Mouse (Mus musculus) lung, adult 2 months (tissue): Measurements from ENCODE around the gene Camk2g. TPM values are rescaled to one million over a fixed set of nuclear protein-coding genes. Genes with fewer than 3 reads are reported as not detected.

Experiments
- DNase-seq: peaks from one replicate; pipeline ENCODE4 v3.0.0; 2022
- H3K4me1 ChIP-seq: fragments of 200-500 bp; 2 replicates; pipeline ENCODE4 v1.6.1; 2011; ENCODE audit warnings: low read length; ENCODE audit not compliant: control insufficient read depth, insufficient read depth
- H3K4me3 ChIP-seq: fragments of 200-500 bp; replicated peaks from 2 replicates; pipeline ENCODE3; 2011; ENCODE audit warnings: low read depth, mild to moderate bottlenecking, control low read depth, low read length; ENCODE audit errors: extremely low read depth
- CTCF ChIP-seq: fragments of 200-500 bp; IDR thresholded peaks from 2 replicates; pipeline ENCODE4 v1.5.1; 2011; ENCODE audit warnings: mild to moderate bottlenecking, low read length, control low read depth; ENCODE audit not compliant: insufficient read depth
- POLR2A ChIP-seq: fragments of 200-500 bp; IDR thresholded peaks from 2 replicates; pipeline ENCODE4 v1.6.1; 2011; ENCODE audit warnings: low read depth, mild to moderate bottlenecking, control low read depth, low read length, borderline replicate concordance; ENCODE audit errors: extremely low read depth
- WGBS: fragments of 180-500 bp; shearing (Covaris S2); methylation state at CpG from one replicate; pipeline ENCODE4 v1.1.7; 2018; 5-methylcytosine and 5-hydroxymethylcytosine counted together
- polyA plus RNA-seq: library from polyadenylated mRNA; depleted of rRNA; stranded (reverse); fragments of >200 nt; gene quantifications from 2 replicates; pipeline ENCODE4 v1.2.3, GENCODE M21; 2012

Gene Camk2g
- polyA plus RNA-seq, 1 experiment, result 30.9 TPM

- 67% methylated on average over 13 of the region's 13 CpGs for WGBS
Observed at GRCm38 (mm10) chr14:20735892-20736390, 57.9 kb downstream of the Camk2g start.

GRCm38 (mm10) chr14:20735052-20735451 is 58.8 kb downstream of the Camk2g start:
- Histone ChIP-seq H3K4me1 (peaks cover 8% of the 10 kb centered on the region), H3K4me3 (no peak overlapping the region)
- WGBS, result 45% methylated on average over 2 of the region's 2 CpGs
- DNase-seq, result no peak
- TF ChIP-seq CTCF, result no peak
- no peak for TF ChIP-seq POLR2A

More at GRCm38 (mm10) chr14:20735892-20736390, 57.9 kb downstream of the Camk2g start:
- TF ChIP-seq POLR2A (no peak), CTCF (no peak)
- Histone ChIP-seq H3K4me1 (peaks cover 8% of the 10 kb centered on the region), H3K4me3 (no peak overlapping the region)
- DNase-seq, result no peak

- TF ChIP-seq POLR2A (peak; percentile 49; the same call in 1 of the 2 replicates), CTCF (no peak)
- WGBS, result under 1% methylated on average over 81 of the region's 81 CpGs
- DNase-seq, result peak; percentile 92
- Histone ChIP-seq H3K4me1 (peaks cover 8% of the 10 kb centered on the region), H3K4me3 (peak within 1 kb of the TSS; percentile 93)
Observed at GRCm38 (mm10) chr14:20733952-20734774, 59.7 kb downstream of the Camk2g start, which contains the start of gene Ndst2. Gene Ndst2, minus strand, starts transcription at chr14:20734562.

- WGBS, result 32% methylated on average over 12 of the region's 12 CpGs
Observed at GRCm38 (mm10) chr14:20733041-20733951, 60.6 kb downstream of the Camk2g start.

GRCm38 (mm10) chr14:20730853-20731602 is 62.9 kb downstream of the Camk2g start:
- 81% methylated on average over 9 of the region's 9 CpGs for WGBS
- no peak for DNase-seq
- TF ChIP-seq POLR2A (no peak), CTCF (no peak)
- Histone ChIP-seq H3K4me3 (no peak overlapping the region), H3K4me1 (peaks cover 8% of the 10 kb centered on the region)

More at GRCm38 (mm10) chr14:20733041-20733951, 60.6 kb downstream of the Camk2g start:
- TF ChIP-seq POLR2A (no peak), CTCF (no peak)
- H3K4me1 ChIP-seq, result peaks cover 8% of the 10 kb centered on the region
- no peak for DNase-seq
- H3K4me3 ChIP-seq, result peak overlapping the region; percentile 93

GRCm38 (mm10) chr14:20729871-20730270 is 64.0 kb downstream of the Camk2g start:
- WGBS, result 90% methylated on average over 9 of the region's 9 CpGs
- Histone ChIP-seq H3K4me3 (no peak overlapping the region), H3K4me1 (peaks cover 8% of the 10 kb centered on the region)
- TF ChIP-seq POLR2A (no peak), CTCF (no peak)
- no peak for DNase-seq

GRCm38 (mm10) chr14:20725660-20726339 is 68.1 kb downstream of the Camk2g start:
- no peak overlapping the region for H3K4me3 ChIP-seq
- TF ChIP-seq POLR2A, result no peak
- no peak for TF ChIP-seq CTCF
- H3K4me1 ChIP-seq, result no peaks in the 10 kb centered on the region
- WGBS, result 68% methylated on average over 6 of the region's 6 CpGs
- DNase-seq, result no peak

GRCm38 (mm10) chr14:20724043-20724442 is 69.8 kb downstream of the Camk2g start:
- peak; percentile 80 for TF ChIP-seq CTCF
- no peak for TF ChIP-seq POLR2A
- WGBS, result 13% methylated on average over 5 of the region's 5 CpGs
- Histone ChIP-seq H3K4me1 (no peaks in the 10 kb centered on the region), H3K4me3 (no peak overlapping the region)
- DNase-seq, result peak; percentile 64
